Mouse (Mus musculus): ENCODE results near the gene Rrnad1.

GRCm38 (mm10) chr3:87886416-87886815, 44.1 kb downstream of the Rrnad1 start:
- TF ChIP-seq POLR2A (IDR thresholded peaks at IDR 0.05; ENCODE audit: low read depth, low read length) = no peak
- TF ChIP-seq CTCF (conservative IDR thresholded peaks at IDR 0.05; ENCODE audit: insufficient read depth, insufficient read length, low read depth, low read length) = no peak
